Mouse (Mus musculus) frontal cortex, adult (tissue): ENCODE measurements around the gene Ncor2.

Experiments
- ATAC-seq: cut with Nextera tagmentation; 2 replicates; pipeline ENCODE4 v1.9.2; 2017; ENCODE audit warnings: mild to moderate bottlenecking, moderate library complexity, mixed read lengths; ENCODE audit not compliant: low TSS enrichment

The Ncor2 gene

DNA sequence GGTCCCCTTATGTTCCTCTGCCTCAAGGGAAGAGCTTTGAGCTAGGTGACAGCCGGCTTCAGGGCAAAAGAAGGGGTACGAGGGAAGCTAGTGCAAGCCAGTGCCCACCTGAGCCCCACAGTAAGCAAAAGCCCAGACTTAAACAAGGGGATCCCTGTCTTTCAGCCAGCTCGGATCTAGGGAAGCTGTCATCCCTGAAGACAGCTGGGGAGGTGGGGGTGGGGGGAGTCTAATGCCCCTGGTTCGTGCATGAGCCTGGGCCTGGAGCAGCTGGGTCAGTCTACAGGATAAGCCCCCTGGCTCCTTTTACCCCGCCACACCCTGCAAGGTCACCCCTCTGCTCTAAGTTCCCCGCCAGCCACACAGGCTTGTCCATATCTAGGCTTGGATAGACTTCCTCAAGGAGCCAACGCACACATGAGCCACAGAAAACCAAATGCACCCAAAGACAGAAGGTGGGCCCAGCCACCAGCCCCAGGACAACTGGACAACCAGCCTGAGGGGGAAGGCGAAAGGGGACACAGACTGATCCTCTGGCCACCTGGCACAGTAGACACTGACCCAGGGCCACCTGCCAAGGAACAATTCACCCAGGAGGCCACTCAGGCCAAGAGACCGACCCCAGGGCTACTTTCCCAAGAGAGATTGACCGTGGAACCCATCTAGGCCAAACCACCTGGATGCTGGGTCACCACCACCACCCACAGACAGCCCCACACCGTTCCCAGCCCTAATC lies 8.7 kb downstream of the Ncor2 start:
- no peak for ATAC-seq

- ATAC-seq = no peak
Observed at GRCm38 (mm10) chr5:125168101-125168500, 10.9 kb downstream of the Ncor2 start.

DNA sequence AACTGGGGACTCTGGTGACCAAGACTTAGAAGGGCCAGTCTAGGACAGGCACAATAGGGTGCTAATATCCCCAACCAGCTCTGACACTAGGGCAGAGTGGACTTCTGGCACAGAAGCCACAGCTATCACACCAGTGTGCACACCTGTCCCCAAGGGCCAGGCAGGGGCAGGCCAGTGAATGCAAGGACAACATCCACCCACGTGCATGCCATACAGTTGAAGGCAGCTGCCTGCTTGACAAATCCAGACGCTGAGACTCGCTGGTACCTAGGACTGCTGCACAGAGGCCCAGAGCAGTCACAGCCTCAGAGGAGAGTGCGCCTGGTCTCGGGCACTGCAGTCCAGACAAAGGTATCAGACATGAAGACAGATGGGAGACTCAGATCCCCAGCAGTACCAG lies 11.5 kb downstream of the Ncor2 start:
- no peak for ATAC-seq

- no peak for ATAC-seq
Observed at GRCm38 (mm10) chr5:125165993-125166392, 13.0 kb downstream of the Ncor2 start.

DNA sequence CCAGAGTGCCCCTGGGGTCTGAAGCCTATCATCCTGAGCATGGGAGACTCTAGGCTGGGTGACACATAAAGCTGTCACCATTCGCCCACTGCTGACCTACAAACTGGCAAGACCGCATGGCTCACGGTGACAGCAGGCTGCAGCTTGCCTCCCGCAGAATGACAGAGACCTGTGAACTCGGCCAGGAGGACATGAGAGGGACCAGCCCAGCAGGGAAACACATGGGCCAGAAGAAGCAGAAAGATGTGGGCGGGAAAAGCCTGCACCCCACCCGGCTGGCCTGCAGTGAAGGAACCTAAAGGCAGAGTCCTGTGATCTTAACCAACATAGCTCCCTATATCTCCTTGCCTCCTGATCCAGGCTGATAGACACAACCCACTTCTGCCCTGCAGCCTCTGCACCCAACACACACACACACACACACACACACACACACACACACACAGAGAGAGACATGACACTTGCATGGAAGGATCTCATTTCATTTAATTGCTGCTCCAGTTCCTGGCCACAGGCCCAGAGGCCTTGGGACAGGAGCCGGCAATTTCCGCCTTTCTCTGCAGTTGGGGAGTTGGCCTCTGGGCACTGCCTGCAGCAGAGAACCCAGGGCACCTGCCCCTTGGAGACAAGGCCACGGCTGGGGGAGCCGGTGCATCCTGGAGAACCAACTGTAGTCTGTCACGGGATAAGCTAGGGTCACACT lies 14.4 kb downstream of the Ncor2 start:
- ATAC-seq = no peak

DNA sequence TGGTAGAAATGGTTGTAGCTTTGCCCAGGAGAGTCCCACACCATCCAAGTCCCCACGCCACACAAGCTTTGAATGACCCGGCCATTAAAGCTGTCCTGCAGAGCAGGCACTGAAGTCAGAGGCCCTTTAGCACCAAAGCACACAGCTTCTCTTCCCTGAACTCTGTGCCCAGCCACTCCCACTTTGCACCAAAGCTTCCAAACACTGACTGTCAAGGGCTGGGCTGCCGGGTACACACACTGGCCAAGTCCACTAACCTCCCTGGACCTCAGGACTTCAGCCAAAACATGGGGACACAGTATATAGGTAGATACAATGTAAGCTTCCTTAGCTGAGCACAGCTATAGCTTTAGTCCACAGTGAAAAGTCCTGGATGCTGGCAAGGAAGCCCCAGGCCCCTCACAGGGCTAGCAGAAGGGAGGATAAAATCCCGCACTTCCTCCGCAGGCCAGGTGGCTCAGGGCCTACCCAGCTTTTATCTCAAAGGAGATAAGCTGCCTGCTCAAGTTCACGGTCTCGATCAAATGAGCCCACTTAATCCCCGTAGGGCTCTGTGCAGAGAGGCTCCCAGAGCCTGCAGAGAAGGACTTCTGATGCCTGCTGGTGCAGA lies 15.5 kb downstream of the Ncor2 start:
- no peak for ATAC-seq

DNA sequence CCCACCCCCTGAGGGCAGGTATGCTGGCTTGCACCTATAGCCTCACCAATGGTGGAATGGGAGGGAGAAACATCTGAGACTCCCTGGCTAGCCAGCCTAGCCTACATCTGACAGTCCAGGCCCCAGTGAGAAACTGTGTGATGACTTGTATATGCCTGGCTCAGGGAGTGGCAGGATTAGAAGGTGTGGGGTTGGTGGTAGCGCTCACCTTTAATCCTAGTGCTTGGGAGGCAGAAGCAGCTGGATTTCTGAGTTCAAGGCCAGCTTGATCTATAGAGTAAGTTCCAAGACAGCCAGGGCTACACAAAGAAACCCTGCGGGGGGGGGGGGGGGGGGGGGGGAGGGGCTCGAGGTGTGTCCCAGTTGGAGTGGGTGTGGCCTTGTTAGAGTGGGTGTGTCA lies 16.6 kb downstream of the Ncor2 start:
- no peak for ATAC-seq

DNA sequence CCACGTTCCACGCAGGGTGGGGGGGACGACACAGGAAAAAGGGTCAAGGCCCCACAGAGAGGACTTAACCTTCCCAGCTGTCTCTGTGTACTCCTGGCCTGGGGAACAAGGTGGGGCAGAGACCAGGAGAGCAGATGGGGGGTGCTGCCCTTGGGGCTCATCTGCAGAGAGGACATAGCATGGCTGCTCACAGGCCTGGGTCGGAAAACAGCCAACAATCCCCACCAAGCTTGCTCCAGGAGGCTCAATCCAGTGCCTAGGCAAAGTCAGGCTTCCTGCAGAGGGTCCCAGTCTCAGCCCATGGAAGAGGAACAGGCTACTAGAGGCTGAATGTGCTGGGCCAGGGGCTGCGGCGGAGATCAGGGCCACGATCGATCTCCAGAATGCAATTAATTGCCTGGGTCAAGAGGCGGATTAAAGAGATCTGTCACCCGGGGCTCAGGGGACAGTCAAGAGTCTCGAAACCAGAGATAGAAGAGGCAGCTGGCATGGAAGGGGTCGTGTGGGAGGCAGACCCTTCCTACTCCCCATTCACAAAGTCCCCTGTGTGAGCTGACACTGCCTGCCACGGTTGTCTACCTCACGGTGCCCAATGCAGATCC lies 19.1 kb downstream of the Ncor2 start:
- ATAC-seq = no peak

DNA sequence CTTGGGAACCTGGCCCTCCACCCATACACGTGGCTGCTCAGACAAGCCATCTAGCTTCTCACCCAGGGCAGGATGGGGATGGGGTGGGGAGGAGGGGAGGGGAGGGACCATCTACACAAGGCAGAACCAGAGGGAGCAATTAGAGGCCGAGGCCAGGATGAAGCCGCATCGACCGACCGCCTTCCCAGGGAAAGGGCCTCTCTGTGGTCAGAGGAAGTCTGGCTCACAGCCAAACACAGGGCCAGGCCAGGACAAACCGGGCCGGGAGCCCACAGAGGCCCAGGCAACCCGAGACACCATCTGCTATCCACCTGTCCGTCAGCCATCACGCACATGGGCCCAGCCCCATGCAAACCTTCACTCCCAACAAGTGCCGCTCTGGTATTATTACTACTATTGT lies 19.7 kb downstream of the Ncor2 start:
- no peak for ATAC-seq

DNA sequence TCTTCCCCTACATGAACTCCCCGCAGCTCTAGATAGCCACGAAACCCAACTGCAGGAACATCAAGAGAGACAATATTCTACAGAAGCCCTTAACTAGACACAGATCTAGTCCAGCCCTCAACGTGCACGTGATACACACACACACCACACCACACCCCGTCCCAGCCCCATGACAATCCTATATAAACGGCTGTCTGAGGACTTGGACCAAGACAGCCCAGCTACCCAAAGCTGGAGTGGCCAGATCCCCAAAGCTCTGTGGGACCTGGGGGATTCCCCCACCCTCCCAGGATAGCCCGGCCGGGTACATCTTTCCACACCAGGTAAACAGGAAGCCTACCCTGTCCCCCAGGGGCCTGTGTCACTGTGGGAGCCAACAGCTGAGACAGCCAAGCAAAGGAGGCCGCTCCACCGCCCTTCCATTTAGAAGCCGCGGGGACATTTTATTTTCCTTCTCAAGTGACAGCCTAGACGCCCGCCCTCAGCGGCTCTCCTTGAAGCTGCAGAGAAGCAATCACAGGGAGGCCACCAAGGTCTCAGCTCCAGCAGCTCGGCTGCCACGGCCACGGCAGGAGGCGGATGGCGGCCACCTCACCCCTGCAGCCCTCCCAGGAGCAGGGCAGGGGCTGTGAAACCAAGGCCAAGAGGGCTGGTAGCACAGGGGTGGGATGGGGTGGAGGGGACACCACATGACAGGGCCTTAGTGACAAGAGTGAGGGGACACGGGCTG lies 20.6 kb downstream of the Ncor2 start:
- ATAC-seq = no peak

GRCm38 (mm10) chr5:125157375-125158033 lies 21.5 kb downstream of the Ncor2 start:
- no peak for ATAC-seq

GRCm38 (mm10) chr5:125156418-125157205 lies 22.4 kb downstream of the Ncor2 start:
- ATAC-seq = no peak

DNA sequence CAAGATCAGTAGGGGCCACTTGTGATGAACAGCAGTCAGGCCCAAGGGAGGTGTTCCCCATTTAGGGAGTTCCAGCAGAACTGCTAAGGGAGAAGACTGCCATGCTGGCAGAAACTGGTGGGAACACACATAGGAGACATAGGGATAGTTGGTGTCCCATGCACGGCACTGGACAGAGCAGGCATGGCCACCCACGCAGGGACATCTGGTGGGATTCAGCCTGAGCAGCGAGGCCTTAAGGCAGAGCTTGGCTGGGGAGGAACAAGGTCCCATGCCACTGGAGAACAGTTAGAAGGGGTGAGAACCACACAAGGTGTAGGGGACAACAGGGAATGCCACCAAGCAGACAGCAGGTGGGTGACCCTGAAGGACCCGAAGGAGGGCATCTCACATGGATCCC lies 23.6 kb downstream of the Ncor2 start:
- no peak for ATAC-seq

DNA sequence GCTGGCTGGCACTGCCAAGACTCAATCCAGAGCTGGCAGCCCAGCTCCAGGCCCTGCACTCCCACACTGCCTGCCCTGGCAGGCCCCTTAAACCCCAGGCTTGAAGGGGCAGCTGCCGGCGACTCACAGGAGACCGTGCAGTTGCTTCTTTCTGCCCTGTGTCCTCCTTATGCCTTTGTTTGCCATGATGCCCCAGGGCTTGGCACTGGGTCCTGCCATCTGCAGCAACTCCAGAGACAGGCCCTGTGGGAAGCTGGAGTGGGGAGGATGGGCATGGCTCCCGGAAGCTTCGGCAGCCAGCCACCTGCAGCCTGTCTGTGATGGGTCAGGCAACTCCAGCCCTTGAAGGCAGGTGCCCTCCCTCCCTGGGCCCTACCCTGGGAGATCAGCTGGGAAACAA lies 24.0 kb downstream of the Ncor2 start:
- ATAC-seq = peak; percentile 36

- ATAC-seq = no peak
Observed at GRCm38 (mm10) chr5:125154178-125154577, 24.8 kb downstream of the Ncor2 start.

GRCm38 (mm10) chr5:125153201-125153816 lies 25.7 kb downstream of the Ncor2 start:
- no peak for ATAC-seq

- no peak for ATAC-seq
Observed at GRCm38 (mm10) chr5:125151872-125152534, 27.0 kb downstream of the Ncor2 start.

DNA sequence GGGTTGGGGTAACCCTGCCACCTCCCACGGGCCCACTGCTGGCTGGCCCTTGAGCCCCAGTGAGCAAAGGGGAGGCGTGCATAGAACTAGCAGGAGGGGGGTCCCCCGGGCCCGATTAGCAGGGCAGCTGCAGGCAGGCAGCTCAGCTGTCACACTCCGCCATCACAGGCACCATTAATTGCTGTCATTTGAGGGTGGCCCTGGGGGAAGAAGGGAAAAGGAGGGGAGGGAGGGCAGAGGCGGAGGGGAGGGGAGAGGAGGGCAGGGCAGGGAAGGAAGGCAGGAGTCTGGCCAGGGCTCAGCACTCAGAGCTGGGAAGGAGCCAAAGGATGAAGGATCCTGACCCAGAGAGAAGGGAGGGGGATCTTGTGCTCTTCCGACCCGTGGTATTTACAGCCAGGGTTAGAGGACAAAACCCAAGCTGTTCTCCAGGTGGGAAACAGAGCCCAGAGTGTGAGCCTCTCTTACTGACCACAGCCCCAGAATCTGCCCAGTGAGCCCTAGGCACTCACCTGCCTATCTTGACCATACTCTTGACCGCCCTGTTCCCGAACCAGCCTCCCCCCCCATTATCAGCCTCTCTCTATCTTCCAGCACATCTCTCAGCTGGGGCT lies 28.0 kb downstream of the Ncor2 start:
- no peak for ATAC-seq

DNA sequence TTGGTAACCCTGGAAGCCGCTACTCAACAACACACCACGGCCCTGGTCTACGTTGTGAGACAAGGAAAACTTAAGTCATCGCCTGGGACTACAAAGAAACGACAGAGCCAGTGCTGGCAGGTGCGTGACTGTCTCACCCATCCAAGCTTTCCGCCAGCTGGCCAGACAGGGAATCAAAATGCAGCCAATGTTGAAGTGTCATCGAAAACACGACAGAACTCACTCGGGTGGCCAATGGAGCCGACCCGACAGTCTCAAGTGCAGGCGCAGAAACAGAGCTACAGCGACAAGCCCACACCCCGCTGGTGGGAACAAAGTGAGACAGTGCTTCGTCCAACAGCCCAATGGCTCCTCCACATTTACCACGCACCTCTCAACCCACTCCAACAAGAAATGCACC lies 29.9 kb downstream of the Ncor2 start:
- ATAC-seq = 0 out of 2 replicates have a peak, but pooled peaks have one; percentile 11
